Mouse (Mus musculus) embryonic facial prominence, embryonic 13.5 days (tissue): ENCODE measurements around the gene Dnttip2. TPM values are rescaled to one million over a fixed set of nuclear protein-coding genes. Genes with fewer than 3 reads are reported as not detected.
A peak's percentile ranks its signal among the peaks of the same experiment; 100 is the strongest.
"Not testable (repeated sequence)": the region's sequence is repeated elsewhere in the genome, so short reads cannot be mapped to it uniquely, and the experiment has no call there.

Source experiments
- ATAC-seq: fragments of 200-750 bp; cut with Nextera tagmentation; 2 replicates; pipeline ENCODE4 v1.8.0; 2017; ENCODE audit warnings: low read depth; ENCODE audit not compliant: insufficient number of reproducible peaks, insufficient read depth, low FRiP score, low TSS enrichment
- H3K27ac ChIP-seq: fragments of 300-500 bp; sonication (generic); 2 replicates; pipeline ENCODE4 v1.5.1; 2015; ENCODE audit warnings: moderate library complexity, mild to moderate bottlenecking, inconsistent platforms
- H3K27me3 ChIP-seq: fragments of 300-500 bp; sonication (generic); 2 replicates; pipeline ENCODE4 v1.6.1; 2015; ENCODE audit warnings: mild to moderate bottlenecking, inconsistent platforms
- H3K36me3 ChIP-seq: fragments of 300-500 bp; sonication (generic); 2 replicates; pipeline ENCODE4 v1.6.1; 2015; ENCODE audit warnings: mild to moderate bottlenecking, inconsistent platforms
- H3K4me1 ChIP-seq: fragments of 300-500 bp; sonication (generic); 2 replicates; pipeline ENCODE4 v1.6.1; 2015; ENCODE audit warnings: inconsistent platforms
- H3K4me2 ChIP-seq: fragments of 300-500 bp; sonication (generic); 2 replicates; pipeline ENCODE4 v1.6.1; 2015; ENCODE audit warnings: moderate library complexity, mild to moderate bottlenecking, inconsistent platforms
- H3K4me3 ChIP-seq: fragments of 300-500 bp; sonication (generic); 2 replicates; pipeline ENCODE4 v1.5.1; 2015; ENCODE audit warnings: mild to moderate bottlenecking, inconsistent platforms
- H3K9ac ChIP-seq: fragments of 300-500 bp; sonication (generic); 2 replicates; pipeline ENCODE4 v1.6.1; 2015; ENCODE audit warnings: mild to moderate bottlenecking, inconsistent platforms
- H3K9me3 ChIP-seq: fragments of 300-500 bp; sonication (generic); 2 replicates; pipeline ENCODE4 v1.6.1; 2016; ENCODE audit warnings: inconsistent platforms
- WGBS: fragments of 180-500 bp; shearing (Covaris S2); methylation state at CpG from one replicate; pipeline ENCODE4 v1.1.7; 2015; ENCODE audit warnings: mixed read lengths; 5-methylcytosine and 5-hydroxymethylcytosine counted together
- polyA plus RNA-seq: library from polyadenylated mRNA; unstranded; fragments of >200 nt; fragmentation: Nextera tagmentation; extraction: Ambion mirVana; gene quantifications from 2 replicates; pipeline ENCODE4 v1.2.1, GENCODE M21; 2015

Dnttip2 gene
- polyA plus RNA-seq, 1 experiment from 2014 or later = 83.3 TPM

- H3K27ac ChIP-seq = no peak overlapping the region
- no peak for ATAC-seq
- H3K9me3 ChIP-seq = no peaks in the 10 kb centered on the region
- 0 out of 2 replicates have a peak overlapping the region, but pooled peaks have one; percentile 0 for H3K4me3 ChIP-seq
- no peak overlapping the region for H3K4me2 ChIP-seq
- WGBS = 98% methylated on average over 2 of the region's 2 CpGs
- no peak overlapping the region for H3K9ac ChIP-seq
- H3K27me3 ChIP-seq = no peaks in the 10 kb centered on the region
- H3K36me3 ChIP-seq = no peaks in the 10 kb centered on the region
- peaks cover 21% of the 10 kb centered on the region for H3K4me1 ChIP-seq
Observed at GRCm38 (mm10) chr3:122247768-122248100, 26.5 kb upstream of the Dnttip2 start.

- no peak for ATAC-seq
- Histone ChIP-seq H3K9me3 (no peaks in the 10 kb centered on the region), H3K4me2 (no peak overlapping the region), H3K36me3 (no peaks in the 10 kb centered on the region), H3K27me3 (no peaks in the 10 kb centered on the region), H3K4me1 (no peaks in the 10 kb centered on the region), H3K9ac (no peak overlapping the region), H3K4me3 (no peak overlapping the region), H3K27ac (no peak overlapping the region)
- 24% methylated on average over 3 of the region's 3 CpGs for WGBS
Observed at GRCm38 (mm10) chr3:122252466-122253253, 21.5 kb upstream of the Dnttip2 start.

GRCm38 (mm10) chr3:122254050-122254449, 20.1 kb upstream of the Dnttip2 start:
- not testable (repeated sequence) for H3K36me3 ChIP-seq, H3K4me2 ChIP-seq, H3K27me3 ChIP-seq, H3K4me3 ChIP-seq, ATAC-seq, H3K9ac ChIP-seq, H3K9me3 ChIP-seq, H3K4me1 ChIP-seq, H3K27ac ChIP-seq
- WGBS = 88% methylated on average over 7 of the region's 7 CpGs

- Histone ChIP-seq H3K9ac (no peak overlapping the region), H3K4me2 (no peak overlapping the region), H3K4me3 (no peak overlapping the region), H3K9me3 (no peaks in the 10 kb centered on the region), H3K36me3 (peaks cover 8% of the 10 kb centered on the region; the same call in 1 of the 2 replicates), H3K4me1 (peaks cover 1% of the 10 kb centered on the region), H3K27me3 (no peaks in the 10 kb centered on the region), H3K27ac (no peak overlapping the region)
- no peak for ATAC-seq
- WGBS = 73% methylated on average over 5 of the region's 5 CpGs
Observed at GRCm38 (mm10) chr3:122269986-122270385, 4.2 kb upstream of the Dnttip2 start.

GRCm38 (mm10) chr3:122272565-122272964, 1.6 kb upstream of the Dnttip2 start:
- H3K27ac ChIP-seq, H3K4me3 ChIP-seq, ATAC-seq, H3K9ac ChIP-seq, H3K9me3 ChIP-seq, H3K27me3 ChIP-seq, H3K4me2 ChIP-seq: not testable (repeated sequence)
- Histone ChIP-seq H3K36me3 (peaks cover 19% of the 10 kb centered on the region), H3K4me1 (peaks cover 26% of the 10 kb centered on the region)
- WGBS = 61% methylated on average over 1 of the region's 1 CpGs

- peak overlapping the region; percentile 76; the same call in 1 of the 2 replicates for H3K27ac ChIP-seq
- peak overlapping the region; percentile 76 for H3K4me2 ChIP-seq
- no peaks in the 10 kb centered on the region for H3K27me3 ChIP-seq
- no peak; the same call in 1 of the 2 replicates for ATAC-seq
- H3K9ac ChIP-seq = peak overlapping the region; percentile 94; the same call in 1 of the 2 replicates
- peaks cover 30% of the 10 kb centered on the region for H3K36me3 ChIP-seq
- peak overlapping the region; percentile 92 for H3K4me3 ChIP-seq
- H3K9me3 ChIP-seq = no peaks in the 10 kb centered on the region
- peaks cover 34% of the 10 kb centered on the region for H3K4me1 ChIP-seq
- 9% methylated on average over 19 of the region's 20 CpGs for WGBS
Observed at GRCm38 (mm10) chr3:122273407-122274240, 564 bp upstream of the Dnttip2 start.

GRCm38 (mm10) chr3:122275111-122275510, 923 bp downstream of the Dnttip2 start:
- H3K27me3 ChIP-seq = no peaks in the 10 kb centered on the region
- ATAC-seq = no peak
- H3K4me3 ChIP-seq = peak overlapping the region; percentile 92
- peak overlapping the region; percentile 76 for H3K4me2 ChIP-seq
- 73% methylated on average over 10 of the region's 10 CpGs for WGBS
- no peaks in the 10 kb centered on the region for H3K9me3 ChIP-seq
- H3K4me1 ChIP-seq = peaks cover 34% of the 10 kb centered on the region
- H3K9ac ChIP-seq = peak overlapping the region; percentile 94
- H3K36me3 ChIP-seq = peaks cover 44% of the 10 kb centered on the region
- no peak overlapping the region for H3K27ac ChIP-seq

- ATAC-seq = no peak
- no peaks in the 10 kb centered on the region for H3K9me3 ChIP-seq
- no peak overlapping the region for H3K27ac ChIP-seq
- no peak overlapping the region for H3K4me2 ChIP-seq
- H3K9ac ChIP-seq = no peak overlapping the region
- peaks cover 7% of the 10 kb centered on the region for H3K4me1 ChIP-seq
- 70% methylated on average over 5 of the region's 5 CpGs for WGBS
- H3K27me3 ChIP-seq = no peaks in the 10 kb centered on the region
- H3K36me3 ChIP-seq = peaks cover 34% of the 10 kb centered on the region
- H3K4me3 ChIP-seq = no peak overlapping the region
Observed at GRCm38 (mm10) chr3:122287195-122287594, 13.0 kb downstream of the Dnttip2 start.

GRCm38 (mm10) chr3:122288613-122289195, 14.5 kb downstream of the Dnttip2 start:
- H3K4me2 ChIP-seq = no peak overlapping the region
- no peak for ATAC-seq
- WGBS = 82% methylated on average over 5 of the region's 5 CpGs

GRCm38 (mm10) chr3:122289344-122289743, 15.2 kb downstream of the Dnttip2 start:
- H3K9me3 ChIP-seq, ATAC-seq, H3K27ac ChIP-seq, H3K27me3 ChIP-seq, H3K4me3 ChIP-seq, H3K4me2 ChIP-seq, H3K9ac ChIP-seq: not testable (repeated sequence)
- peaks cover 14% of the 10 kb centered on the region for H3K36me3 ChIP-seq
- H3K4me1 ChIP-seq = peaks cover 14% of the 10 kb centered on the region
- WGBS = 82% methylated on average over 4 of the region's 4 CpGs

More at GRCm38 (mm10) chr3:122288613-122289195, 14.5 kb downstream of the Dnttip2 start:
- no peak overlapping the region for H3K9ac ChIP-seq
- H3K4me3 ChIP-seq = no peak overlapping the region
- H3K9me3 ChIP-seq = no peaks in the 10 kb centered on the region
- no peak overlapping the region for H3K27ac ChIP-seq
- H3K36me3 ChIP-seq = peaks cover 20% of the 10 kb centered on the region
- H3K4me1 ChIP-seq = peaks cover 12% of the 10 kb centered on the region
- no peaks in the 10 kb centered on the region for H3K27me3 ChIP-seq

- no peak overlapping the region for H3K4me3 ChIP-seq
- H3K9me3 ChIP-seq = no peaks in the 10 kb centered on the region
- no peak overlapping the region for H3K9ac ChIP-seq
- H3K4me2 ChIP-seq = no peak overlapping the region
- no peak overlapping the region for H3K27ac ChIP-seq
- whole genome bisulfite sequencing = 80% methylated on average over 7 of the region's 7 CpGs
- no peaks in the 10 kb centered on the region for H3K27me3 ChIP-seq
- peaks cover 27% of the 10 kb centered on the region for H3K4me1 ChIP-seq
- H3K36me3 ChIP-seq = peaks cover 2% of the 10 kb centered on the region; the same call in 1 of the 2 replicates
- ATAC-seq = no peak
Observed at GRCm38 (mm10) chr3:122290696-122291095, 16.5 kb downstream of the Dnttip2 start.
